Mouse (Mus musculus) forebrain, embryonic 10.5 days (tissue): ENCODE data around the gene Ndufs2. TPM values are rescaled to one million over a fixed set of nuclear protein-coding genes. Genes with fewer than 3 reads are reported as not detected.

Experiments used
- DNase-seq: peaks from one replicate; pipeline ENCODE4 v3.0.0-alpha.2; 2017; ENCODE audit warnings: low spot score; ENCODE audit errors: extremely low spot score
- H3K27ac ChIP-seq: fragments of 300-500 bp; sonication (generic); 2 replicates; pipeline ENCODE4 v1.5.1; 2016; ENCODE audit warnings: mild to moderate bottlenecking
- H3K27me3 ChIP-seq: fragments of 300-500 bp; sonication (generic); 2 replicates; pipeline ENCODE4 v1.6.1; 2016; ENCODE audit warnings: mild to moderate bottlenecking; ENCODE audit not compliant: poor library complexity, severe bottlenecking
- H3K36me3 ChIP-seq: fragments of 300-500 bp; sonication (generic); replicated peaks from 2 replicates; pipeline ENCODE4 v1.6.1; 2016; ENCODE audit warnings: mild to moderate bottlenecking, moderate library complexity
- H3K4me1 ChIP-seq: fragments of 300-500 bp; sonication (generic); 2 replicates; pipeline ENCODE4 v1.6.1; 2016
- H3K4me3 ChIP-seq: fragments of 300-500 bp; sonication (generic); 2 replicates; pipeline ENCODE4 v1.5.1; 2016; ENCODE audit warnings: mild to moderate bottlenecking, moderate library complexity
- H3K9me3 ChIP-seq: fragments of 300-500 bp; sonication (generic); 2 replicates; pipeline ENCODE4 v1.6.1; 2016; ENCODE audit warnings: mild to moderate bottlenecking, moderate library complexity
- WGBS: fragments of 180-500 bp; shearing (Covaris S2); methylation state at CpG from one replicate; pipeline ENCODE4 v1.1.7; 2016; 5-methylcytosine and 5-hydroxymethylcytosine counted together
- polyA plus RNA-seq: library from polyadenylated mRNA; unstranded; fragments of >200 nt; fragmentation: Nextera tagmentation; extraction: Ambion mirVana; gene quantifications from 2 replicates; pipeline ENCODE4 v1.2.1, GENCODE M21; 2016

Ndufs2 gene
- polyA plus RNA-seq, 1 experiment from 2014 or later = 270 TPM

- Histone ChIP-seq H3K9me3 (no peaks in the 10 kb centered on the region), H3K4me1 (peaks cover 33% of the 10 kb centered on the region), H3K27ac (peak overlapping the region; percentile 72), H3K4me3 (no peak overlapping the region; the same call in 1 of the 2 replicates), H3K27me3 (no peaks in the 10 kb centered on the region), H3K36me3 (peaks cover 18% of the 10 kb centered on the region)
- no peak for DNase-seq
- WGBS = 35% methylated on average over 6 of the region's 6 CpGs
Observed at GRCm38 (mm10) chr1:171229750-171230149, 21.4 kb downstream of the Ndufs2 start.

- 82% methylated on average over 1 of the region's 1 CpGs for WGBS
- Histone ChIP-seq H3K4me1 (peaks cover 38% of the 10 kb centered on the region), H3K36me3 (no peaks in the 10 kb centered on the region), H3K27ac (no peak overlapping the region), H3K27me3 (no peaks in the 10 kb centered on the region), H3K4me3 (no peak overlapping the region), H3K9me3 (no peaks in the 10 kb centered on the region)
- DNase-seq = no peak
Observed at GRCm38 (mm10) chr1:171227879-171228278, 23.3 kb downstream of the Ndufs2 start.

- no peak for DNase-seq
- 43% methylated on average over 4 of the region's 4 CpGs for WGBS
- Histone ChIP-seq H3K4me1 (peaks cover 44% of the 10 kb centered on the region), H3K9me3 (no peaks in the 10 kb centered on the region), H3K27me3 (no peaks in the 10 kb centered on the region), H3K27ac (no peak overlapping the region), H3K4me3 (no peak overlapping the region), H3K36me3 (no peaks in the 10 kb centered on the region)
Observed at GRCm38 (mm10) chr1:171226780-171227179, 24.4 kb downstream of the Ndufs2 start.

DNA sequence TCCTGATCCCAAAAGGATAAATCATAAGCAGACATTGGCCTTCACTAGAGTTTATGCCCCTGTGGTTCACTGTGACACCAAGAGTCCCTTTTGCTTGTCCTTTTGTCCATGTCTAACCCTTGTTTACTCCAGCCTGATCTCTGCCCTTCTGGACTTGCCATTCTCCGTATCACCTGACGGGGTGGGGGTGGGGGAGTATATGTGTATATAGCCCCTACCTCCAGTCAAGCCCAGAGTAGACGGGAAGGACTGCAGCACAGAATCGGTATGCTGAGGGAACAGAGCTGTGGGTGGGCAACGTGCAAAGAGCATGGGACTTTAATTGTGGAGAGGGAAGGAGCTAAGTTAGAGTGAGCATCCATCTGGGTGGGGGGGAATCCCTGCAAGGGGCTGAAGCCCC is 26.3 kb downstream of the Ndufs2 start, which contains the start of gene Apoa2:
Gene Apoa2 (plus strand): TSS at position 198 of the 400 bp plus-strand sequence.
- no peaks in the 10 kb centered on the region for H3K9me3 ChIP-seq
- no peaks in the 10 kb centered on the region for H3K27me3 ChIP-seq
- H3K4me3 ChIP-seq = no peak within 1 kb of the TSS
- 84% methylated on average over 5 of the region's 5 CpGs for WGBS
- DNase-seq = no peak
- H3K36me3 ChIP-seq = peaks cover 8% of the 10 kb centered on the region
- H3K27ac ChIP-seq = no peak within 1 kb of the TSS
- peaks cover 45% of the 10 kb centered on the region for H3K4me1 ChIP-seq

DNA sequence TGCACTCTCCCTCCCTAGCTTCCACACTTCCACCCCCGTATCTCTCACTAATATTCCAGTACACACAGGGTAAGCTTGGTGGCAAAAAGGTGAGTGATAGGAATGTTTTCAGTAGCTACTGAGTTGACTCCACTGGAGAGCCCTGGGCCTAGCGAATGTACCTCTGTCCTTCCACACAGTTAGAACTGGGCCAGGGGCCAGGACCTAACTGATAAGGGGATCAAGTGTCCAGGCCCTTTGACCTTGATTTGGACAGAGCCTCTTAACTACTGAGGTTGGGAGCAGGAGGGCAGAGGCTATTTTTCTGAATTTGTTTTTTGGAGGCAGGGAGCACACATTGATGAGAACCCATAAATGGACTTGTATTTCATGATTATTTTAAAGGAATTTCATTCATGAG is 27.4 kb downstream of the Ndufs2 start:
- WGBS = 84% methylated on average over 2 of the region's 2 CpGs
- H3K9me3 ChIP-seq = no peaks in the 10 kb centered on the region
- peaks cover 37% of the 10 kb centered on the region for H3K4me1 ChIP-seq
- no peak overlapping the region for H3K27ac ChIP-seq
- no peaks in the 10 kb centered on the region for H3K27me3 ChIP-seq
- peaks cover 19% of the 10 kb centered on the region for H3K36me3 ChIP-seq
- no peak for DNase-seq
- no peak overlapping the region for H3K4me3 ChIP-seq

- H3K27me3 ChIP-seq = no peaks in the 10 kb centered on the region
- WGBS = 85% methylated on average over 6 of the region's 6 CpGs
- peaks cover 33% of the 10 kb centered on the region for H3K4me1 ChIP-seq
- peaks cover 25% of the 10 kb centered on the region for H3K36me3 ChIP-seq
- H3K27ac ChIP-seq = peak overlapping the region; percentile 88
- no peak for DNase-seq
- peak overlapping the region; percentile 73 for H3K4me3 ChIP-seq
- H3K9me3 ChIP-seq = no peaks in the 10 kb centered on the region
Observed at GRCm38 (mm10) chr1:171223168-171223567, 28.0 kb downstream of the Ndufs2 start.

DNA sequence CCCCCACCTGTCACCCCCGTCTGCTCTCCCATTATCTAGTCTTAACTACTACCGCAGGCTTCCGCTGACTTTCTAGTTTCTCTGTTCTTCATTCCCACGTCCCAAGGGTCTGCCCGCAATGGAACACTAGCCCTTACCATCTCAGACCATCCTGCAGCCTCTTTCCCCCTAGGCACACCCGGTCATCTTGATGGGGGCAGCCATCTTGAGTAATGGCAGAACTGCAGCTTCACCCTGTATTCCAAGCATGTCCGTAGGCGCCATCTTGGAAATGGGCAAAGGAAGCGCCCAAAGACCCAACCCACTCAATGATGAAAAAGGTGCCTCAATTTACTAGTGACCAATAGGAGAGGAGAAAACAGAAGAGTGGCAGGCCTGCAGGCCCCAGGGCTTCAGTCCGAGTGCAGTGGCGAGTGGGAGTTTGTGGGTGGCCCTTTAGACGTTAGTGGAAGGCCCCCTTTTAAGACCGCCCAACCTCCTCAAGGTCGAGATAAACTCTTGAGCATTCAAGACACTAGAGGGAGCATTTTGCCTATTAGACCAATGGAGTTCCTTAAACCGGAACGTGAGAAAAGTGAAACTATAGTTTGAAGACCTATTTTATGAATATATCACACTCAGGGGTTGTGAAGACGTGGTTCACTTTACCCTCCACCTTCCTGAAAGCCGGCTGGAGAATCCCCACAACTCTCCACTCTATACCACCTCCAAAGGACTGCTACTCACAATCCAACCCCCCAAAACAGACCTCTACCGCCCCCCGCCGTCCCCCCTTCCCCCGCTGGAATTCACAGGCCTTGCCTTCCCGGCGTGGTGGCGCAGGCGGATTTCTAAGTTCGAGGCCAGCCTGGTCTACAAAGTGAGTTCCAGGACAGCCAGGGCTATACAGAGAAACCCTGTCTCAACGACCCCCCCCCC is 28.7 kb downstream of the Ndufs2 start, which contains the start of gene Tomm40l:
Gene Tomm40l (minus strand): TSS at position 277 of the 918 bp plus-strand sequence.
- peaks cover 27% of the 10 kb centered on the region for H3K36me3 ChIP-seq
- WGBS = 3% methylated on average over 28 of the region's 28 CpGs
- H3K27ac ChIP-seq = peak within 1 kb of the TSS; percentile 88
- no peaks in the 10 kb centered on the region for H3K9me3 ChIP-seq
- H3K27me3 ChIP-seq = no peaks in the 10 kb centered on the region
- peaks cover 33% of the 10 kb centered on the region for H3K4me1 ChIP-seq
- H3K4me3 ChIP-seq = peak within 1 kb of the TSS; percentile 73
- DNase-seq = peak; percentile 95

DNA sequence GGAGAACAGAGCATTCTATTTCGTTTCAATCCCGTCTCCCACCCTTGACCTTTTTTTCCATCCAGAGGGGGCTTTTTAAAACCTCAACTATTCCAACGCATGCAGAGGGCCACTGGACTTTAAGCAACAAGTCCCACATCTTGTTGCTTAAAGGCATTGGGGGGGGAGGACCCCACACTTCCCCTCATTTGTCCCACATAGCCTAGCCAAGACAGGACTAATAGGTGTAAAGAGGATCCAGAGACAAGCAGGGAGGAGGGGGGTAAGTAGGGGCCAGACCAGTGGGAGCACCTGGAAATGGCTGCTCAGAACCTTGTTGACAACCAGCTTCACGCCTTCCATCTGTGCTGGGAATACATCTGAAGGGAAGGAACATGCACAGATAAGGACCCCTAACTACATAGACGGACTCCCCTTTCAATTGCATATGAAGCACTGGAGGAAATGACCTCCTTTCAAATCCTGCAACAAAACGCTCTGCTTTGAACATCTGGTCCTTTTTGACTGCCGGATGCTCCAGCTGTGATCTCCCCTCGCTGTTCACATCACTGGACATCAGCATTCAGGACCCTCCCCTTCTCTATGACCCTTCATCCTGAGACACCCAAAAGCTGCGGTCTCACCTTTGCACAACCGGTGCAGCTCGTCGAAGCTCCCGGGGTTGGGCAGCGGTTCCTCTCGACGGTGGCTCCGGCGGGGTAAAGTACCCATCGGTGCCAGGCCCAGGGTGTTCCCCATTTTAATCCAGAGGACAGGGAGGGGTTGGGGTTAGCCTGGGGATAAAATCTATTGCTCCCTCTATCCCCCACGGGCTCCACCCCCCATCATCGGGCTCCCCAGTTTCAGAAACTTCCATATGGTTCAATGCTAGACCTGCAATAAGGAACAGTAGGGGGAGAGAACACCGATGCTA is 29.7 kb downstream of the Ndufs2 start:
- 10% methylated on average over 22 of the region's 22 CpGs for WGBS
- DNase-seq = peak; percentile 34
- peak overlapping the region; percentile 88 for H3K27ac ChIP-seq

DNA sequence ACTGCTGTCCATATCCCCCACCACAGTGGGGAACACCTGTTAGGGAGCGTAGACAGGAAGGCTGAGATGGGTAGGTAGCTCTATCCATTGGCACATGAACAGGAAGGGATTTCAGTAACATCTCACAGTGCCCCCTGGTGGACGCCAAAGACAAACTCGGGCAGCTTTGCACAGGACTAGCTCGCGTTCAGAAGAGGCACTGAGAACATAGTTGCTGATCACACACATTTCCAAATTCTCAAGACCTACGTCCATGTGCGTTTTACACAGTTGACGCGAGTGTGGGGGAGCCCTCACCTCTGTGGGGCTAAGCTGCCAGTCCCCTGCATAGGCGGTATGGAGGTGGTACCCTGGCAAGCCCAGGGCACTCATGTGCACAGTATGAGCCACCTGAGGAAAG is 30.3 kb downstream of the Ndufs2 start:
- 10% methylated on average over 10 of the region's 10 CpGs for WGBS
- H3K4me3 ChIP-seq = peak overlapping the region; percentile 73
- H3K27ac ChIP-seq = 0 out of 2 replicates have a peak overlapping the region, but pooled peaks have one; percentile 88

More for the DNA sequence above, 29.7 kb downstream of the Ndufs2 start:
- Histone ChIP-seq H3K4me3 (peak overlapping the region; percentile 73), H3K9me3 (no peaks in the 10 kb centered on the region), H3K27me3 (no peaks in the 10 kb centered on the region), H3K4me1 (peaks cover 29% of the 10 kb centered on the region), H3K36me3 (peaks cover 27% of the 10 kb centered on the region)

DNA sequence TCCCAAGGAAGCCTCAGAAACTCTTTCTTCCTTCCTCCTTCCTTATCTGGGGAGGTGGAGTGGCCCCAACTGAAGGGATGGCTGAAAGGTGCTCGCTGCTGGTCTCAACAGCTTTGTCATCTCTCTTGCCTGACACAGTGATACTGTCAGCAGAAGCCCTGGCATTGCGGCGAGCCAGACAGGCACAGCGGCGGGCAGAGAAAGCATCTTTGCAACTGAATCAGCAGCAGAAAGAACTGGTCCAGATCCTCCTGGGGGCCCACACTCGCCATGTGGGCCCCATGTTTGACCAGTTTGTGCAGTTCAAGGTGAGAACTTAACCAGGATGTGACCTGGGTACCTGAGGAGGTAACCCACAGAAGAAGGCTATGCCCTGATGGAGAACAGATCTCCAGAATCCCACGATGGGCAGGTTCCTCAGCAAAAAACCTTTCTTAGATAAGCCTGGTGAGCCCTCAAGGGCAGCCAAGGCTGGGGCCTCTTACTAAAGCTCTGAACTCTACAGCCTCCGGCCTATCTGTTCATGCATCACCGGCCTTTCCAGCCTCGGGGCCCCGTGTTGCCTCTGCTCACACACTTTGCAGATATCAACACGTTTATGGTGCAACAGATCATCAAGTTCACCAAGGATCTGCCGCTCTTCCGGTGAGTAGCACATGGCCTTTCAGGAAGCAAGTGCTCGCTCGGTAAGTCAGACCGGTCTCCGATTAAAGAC is 34.8 kb downstream of the Ndufs2 start:
- Histone ChIP-seq H3K4me1 (peaks cover 20% of the 10 kb centered on the region), H3K27ac (no peak overlapping the region), H3K27me3 (peaks cover 3% of the 10 kb centered on the region; the same call in 1 of the 2 replicates), H3K36me3 (peaks cover 27% of the 10 kb centered on the region), H3K4me3 (no peak overlapping the region), H3K9me3 (no peaks in the 10 kb centered on the region)
- WGBS = 91% methylated on average over 18 of the region's 18 CpGs
- DNase-seq = no peak

More for the DNA sequence above, 30.3 kb downstream of the Ndufs2 start:
- Histone ChIP-seq H3K36me3 (peaks cover 27% of the 10 kb centered on the region), H3K4me1 (peaks cover 29% of the 10 kb centered on the region), H3K9me3 (no peaks in the 10 kb centered on the region), H3K27me3 (no peaks in the 10 kb centered on the region)
- peak; percentile 84 for DNase-seq

DNA sequence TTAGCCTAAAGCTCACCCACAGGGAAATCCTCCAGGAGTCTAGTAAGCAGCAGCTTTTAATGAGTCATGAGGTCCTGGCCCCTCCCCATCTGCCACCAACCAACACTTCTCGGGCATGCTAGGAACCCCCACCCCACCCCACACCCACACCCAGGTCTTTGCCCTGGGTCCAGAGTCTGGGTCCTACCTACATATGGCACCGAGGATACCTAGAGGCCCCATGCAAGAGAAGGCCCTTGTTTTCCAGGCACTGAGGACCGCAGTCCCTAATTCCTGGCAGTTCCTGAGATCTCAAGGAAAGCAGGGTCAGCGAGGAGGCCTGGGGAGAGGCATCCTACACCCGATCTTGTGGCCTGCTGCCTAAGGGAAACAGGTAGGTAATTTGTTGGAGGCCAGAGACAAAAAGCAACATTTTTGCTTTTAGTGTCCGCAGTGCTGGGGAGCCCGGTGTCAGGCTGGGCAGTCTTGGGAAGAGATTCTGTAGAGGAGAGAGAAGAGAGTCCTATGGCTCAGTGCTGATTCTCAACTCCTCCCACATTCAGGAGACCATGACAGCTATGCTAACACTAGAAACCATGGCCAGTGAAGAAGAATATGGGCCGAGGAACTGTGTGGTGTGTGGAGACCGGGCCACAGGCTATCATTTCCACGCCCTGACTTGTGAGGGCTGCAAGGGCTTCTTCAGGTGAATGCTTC is 37.2 kb downstream of the Ndufs2 start, which contains the start of gene Nr1i3:
Gene Nr1i3 (plus strand): TSS at position 170 of the 696 bp plus-strand sequence.
- peaks cover 10% of the 10 kb centered on the region for H3K36me3 ChIP-seq
- no peak for DNase-seq
- 70% methylated on average over 10 of the region's 10 CpGs for WGBS
- H3K27ac ChIP-seq = no peak within 1 kb of the TSS; the same call in 1 of the 2 replicates
- H3K4me1 ChIP-seq = peaks cover 16% of the 10 kb centered on the region
- no peaks in the 10 kb centered on the region for H3K9me3 ChIP-seq
- no peak within 1 kb of the TSS for H3K4me3 ChIP-seq
- H3K27me3 ChIP-seq = peaks cover 3% of the 10 kb centered on the region
